Comparison of ENCODE assay signal across 8 mouse cellular contexts in genomic region chr16:98081889-98082818, GRCm38 (mm10). TPM values are rescaled to one million over a fixed set of nuclear protein-coding genes. Genes with fewer than 3 reads are reported as not detected.
DNase-seq lines count a peak whose midpoint lies in the region; ATAC-seq lines count a peak whose summit lies in the region.
"Not testable (repeated sequence)": the region's sequence is repeated elsewhere in the genome, so short reads cannot be mapped to it uniquely, and the experiment has no call there.

Gene A630089N07Rik (minus strand): TSS chr16:98082450.

- not testable (repeated sequence) for H3K36me3 ChIP-seq in forebrain, embryonic 14.5 days (ENCODE audit: control insufficient read depth, insufficient read depth, low read length); neural tube, embryonic 15.5 days

- H3K4me1 ChIP-seq in forebrain, embryonic 14.5 days (ENCODE audit: control insufficient read depth, insufficient read depth, low read length) = not testable (repeated sequence)
- H3K4me1 ChIP-seq in neural tube, embryonic 15.5 days = peaks cover 16% of the 10 kb centered on the region

- peak within 1 kb of the TSS; percentile 48 for H3K27ac ChIP-seq in forebrain, embryonic 14.5 days (ENCODE audit: low read depth, low read length)
- H3K27ac ChIP-seq in neural tube, embryonic 15.5 days (replicated peaks) = peak within 1 kb of the TSS; percentile 80

- peak within 1 kb of the TSS; percentile 62 for H3K4me3 ChIP-seq in forebrain, embryonic 14.5 days (ENCODE audit: low read depth, low read length)
- H3K4me3 ChIP-seq in neural tube, embryonic 15.5 days (replicated peaks) = peak within 1 kb of the TSS; percentile 82

- peak; percentile 96 for DNase-seq in ES-CJ7 (ENCODE audit: low read depth, low spot score)
- DNase-seq in cerebellum, adult 11 months = peak; percentile 64
- DNase-seq in forebrain, embryonic 14.5 days (ENCODE audit: low spot score) = peak; percentile 94
- DNase-seq in heart, postnatal 14 days = peak; percentile 78 to 88
- peak; percentile 76 for DNase-seq in layer of hippocampus, adult 11-12 months (ENCODE audit: low spot score)
- DNase-seq in lung, adult 18-20 months = peak; percentile 90 to 91
- DNase-seq in testis, postnatal 14 days (ENCODE audit: low spot score) = peak; percentile 85

- H3K4me2 ChIP-seq in forebrain, embryonic 14.5 days (ENCODE audit: low read length) = peak within 1 kb of the TSS; percentile 60
- H3K4me2 ChIP-seq in neural tube, embryonic 15.5 days = peak within 1 kb of the TSS; percentile 92

- H3K27me3 ChIP-seq in forebrain, embryonic 14.5 days (replicated peaks; ENCODE audit: control insufficient read depth, insufficient read depth, low read length); neural tube, embryonic 15.5 days (replicated peaks): not testable (repeated sequence)

- ATAC-seq in forebrain, embryonic 14.5 days = peak; percentile 98
- ATAC-seq in neural tube, embryonic 15.5 days (ENCODE audit: low FRiP score) = peak; percentile 98

- H3K9me3 ChIP-seq in forebrain, embryonic 14.5 days (replicated peaks; ENCODE audit: control insufficient read depth, low read length); neural tube, embryonic 15.5 days (replicated peaks): not testable (repeated sequence)

- under 1% methylated on average over 25 of the region's 25 CpGs for WGBS in forebrain, embryonic 14.5 days
- under 1% methylated on average over 25 of the region's 25 CpGs for WGBS in neural tube, embryonic 15.5 days

- H3K9ac ChIP-seq in forebrain, embryonic 14.5 days (ENCODE audit: low read length) = peak within 1 kb of the TSS; percentile 61
- peak within 1 kb of the TSS; percentile 54 for H3K9ac ChIP-seq in neural tube, embryonic 15.5 days (replicated peaks)

- intact Hi-C loops in heart, postnatal 14 days (cut with DNase I) = loop anchor here (5.0 kb wide), 2 partner anchors 85 to 230 kb away; partner anchors contain the start of genes B230307C23Rik and Prdm15

RNA-seq across cellular contexts. Expression of gene A630089N07Rik, which starts in this region (rescaled TPM):
- polyA plus RNA-seq in forebrain, embryonic 14.5 days (2014; fragmentation: Nextera tagmentation; extraction: Ambion mirVana) = 12.6 and 14.4 TPM in 2 replicates
- 1 to 10 TPM; 3.3 to 3.7 TPM for total RNA-seq in heart, postnatal 14 days (2021)
- polyA plus RNA-seq in neural tube, embryonic 15.5 days (2015; fragmentation: Nextera tagmentation; extraction: Ambion mirVana) = 12.6 and 15.5 TPM in 2 replicates

Comparison
In these comparisons a context has a peak if more than half of its experiments do, and no peak if none do; other contexts are left out.
1. Peak in every context shown above with its lines: DNase-seq, ATAC-seq, H3K4me3 ChIP-seq and H3K27ac ChIP-seq.